16 mouse cellular contexts compared by ENCODE assay signal in genomic region chr7:112482572-112482971, GRCm38 (mm10). TPM values are rescaled to one million over a fixed set of nuclear protein-coding genes. Genes with fewer than 3 reads are reported as not detected.
DNase-seq lines count a peak whose midpoint lies in the region; ATAC-seq lines count a peak whose summit lies in the region.
"Had no signal": no experiment of that assay in that cellular context is flagged by ENCODE, and none has a peak within 500 bp of the region (broad histone marks: within the 10 kb centered on the region; RNA-seq: fewer than 3 reads in every experiment).

No protein-coding gene starts in this region.

- no peak overlapping the region for H3K4me3 ChIP-seq in forebrain, embryonic 12.5 days (replicated peaks)
- no peak overlapping the region for H3K4me3 ChIP-seq in forebrain, embryonic 16.5 days (replicated peaks; ENCODE audit: low read length)
- no peak overlapping the region for H3K4me3 ChIP-seq in midbrain, embryonic 10.5 days
- no peak overlapping the region for H3K4me3 ChIP-seq in midbrain, embryonic 14.5 days (replicated peaks; ENCODE audit: low read depth, low read length)
- H3K4me3 ChIP-seq in embryonic facial prominence, embryonic 12.5 days: no peak overlapping the region
- H3K4me3 ChIP-seq: intestine, embryonic 15.5 days; limb, embryonic 15.5 days had no signal

- intact Hi-C loops in left cerebral cortex, postnatal 4 days (cut with DNase I): no loop called here

- peaks cover 24% of the 10 kb centered on the region for H3K4me1 ChIP-seq in forebrain, embryonic 12.5 days
- peaks cover 9% of the 10 kb centered on the region for H3K4me1 ChIP-seq in forebrain, embryonic 16.5 days (replicated peaks; ENCODE audit: control insufficient read depth, insufficient read depth, low read length)
- peaks cover 32% of the 10 kb centered on the region for H3K4me1 ChIP-seq in midbrain, embryonic 10.5 days
- H3K4me1 ChIP-seq in midbrain, embryonic 14.5 days (ENCODE audit: control insufficient read depth, insufficient read depth, low read length): peaks cover 8% of the 10 kb centered on the region; the same call in 1 of the 2 replicates
- H3K4me1 ChIP-seq in embryonic facial prominence, embryonic 12.5 days: peaks cover 42% of the 10 kb centered on the region

- H3K4me2 ChIP-seq in forebrain, embryonic 12.5 days: no peak overlapping the region
- no peak overlapping the region for H3K4me2 ChIP-seq in forebrain, embryonic 16.5 days (ENCODE audit: low read length)
- H3K4me2 ChIP-seq in midbrain, embryonic 14.5 days (ENCODE audit: low read length): no peak overlapping the region
- no peak overlapping the region for H3K4me2 ChIP-seq in embryonic facial prominence, embryonic 12.5 days (replicated peaks)
- H3K4me2 ChIP-seq: intestine, embryonic 15.5 days; limb, embryonic 15.5 days had no signal

- H3K27me3 ChIP-seq in forebrain, embryonic 12.5 days: no peaks in the 10 kb centered on the region
- H3K27me3 ChIP-seq in forebrain, embryonic 16.5 days (replicated peaks; ENCODE audit: control insufficient read depth, insufficient read depth, low read length): no peaks in the 10 kb centered on the region
- no peaks in the 10 kb centered on the region for H3K27me3 ChIP-seq in midbrain, embryonic 10.5 days (ENCODE audit: low read depth, poor library complexity, severe bottlenecking)
- H3K27me3 ChIP-seq in midbrain, embryonic 14.5 days (ENCODE audit: control insufficient read depth, insufficient read depth, low read length): no peaks in the 10 kb centered on the region
- no peaks in the 10 kb centered on the region for H3K27me3 ChIP-seq in embryonic facial prominence, embryonic 12.5 days
- H3K27me3 ChIP-seq: intestine, embryonic 15.5 days; limb, embryonic 15.5 days had no signal

- WGBS in forebrain, embryonic 12.5 days: 88% methylated on average over 7 of the region's 7 CpGs
- WGBS in forebrain, embryonic 16.5 days: 87% methylated on average over 7 of the region's 7 CpGs
- 94% methylated on average over 7 of the region's 7 CpGs for WGBS in midbrain, embryonic 10.5 days
- WGBS in midbrain, embryonic 14.5 days: 92% methylated on average over 7 of the region's 7 CpGs
- 88% methylated on average over 7 of the region's 7 CpGs for WGBS in embryonic facial prominence, embryonic 12.5 days

- peak overlapping the region; percentile 67; the same call in 1 of the 2 replicates for H3K27ac ChIP-seq in forebrain, embryonic 12.5 days
- H3K27ac ChIP-seq in forebrain, embryonic 16.5 days (ENCODE audit: low read length): no peak overlapping the region
- H3K27ac ChIP-seq in midbrain, embryonic 10.5 days (replicated peaks): peak overlapping the region; percentile 74
- no peak overlapping the region for H3K27ac ChIP-seq in midbrain, embryonic 14.5 days (replicated peaks; ENCODE audit: low read depth, low read length)
- H3K27ac ChIP-seq in embryonic facial prominence, embryonic 12.5 days: 0 out of 2 replicates have a peak overlapping the region, but pooled peaks have one; percentile 46
- H3K27ac ChIP-seq: intestine, embryonic 15.5 days; kidney, postnatal 0 days; limb, embryonic 15.5 days; macrophage had no signal

- no peak overlapping the region for H3K9ac ChIP-seq in forebrain, embryonic 12.5 days
- no peak overlapping the region for H3K9ac ChIP-seq in forebrain, embryonic 16.5 days (replicated peaks; ENCODE audit: low read depth, low read length)
- no peak overlapping the region for H3K9ac ChIP-seq in midbrain, embryonic 14.5 days (replicated peaks; ENCODE audit: low read length)
- H3K9ac ChIP-seq in embryonic facial prominence, embryonic 12.5 days: no peak overlapping the region
- H3K9ac ChIP-seq: intestine, embryonic 15.5 days; limb, embryonic 15.5 days had no signal

- H3K36me3 ChIP-seq in forebrain, embryonic 12.5 days (replicated peaks): no peaks in the 10 kb centered on the region
- no peaks in the 10 kb centered on the region for H3K36me3 ChIP-seq in forebrain, embryonic 16.5 days (ENCODE audit: control insufficient read depth, insufficient read depth)
- H3K36me3 ChIP-seq in midbrain, embryonic 10.5 days: no peaks in the 10 kb centered on the region
- H3K36me3 ChIP-seq in midbrain, embryonic 14.5 days (ENCODE audit: control insufficient read depth, insufficient read depth, low read length): no peaks in the 10 kb centered on the region
- H3K36me3 ChIP-seq in embryonic facial prominence, embryonic 12.5 days: no peaks in the 10 kb centered on the region
- H3K36me3 ChIP-seq: intestine, embryonic 15.5 days; limb, embryonic 15.5 days had no signal

- DNase-seq in midbrain, embryonic 10.5 days (ENCODE audit: low spot score): no peak
- no peak for DNase-seq in midbrain, embryonic 14.5 days
- DNase-seq in MN1 (ENCODE audit: low spot score): no peak
- DNase-seq in left cerebral cortex, postnatal 4 days: no peak
- DNase-seq: heart, postnatal 36 days; lung, adult 18-20 months; thymus, postnatal 36 days had no signal

- no peaks in the 10 kb centered on the region for H3K9me3 ChIP-seq in forebrain, embryonic 12.5 days
- no peaks in the 10 kb centered on the region for H3K9me3 ChIP-seq in forebrain, embryonic 16.5 days (ENCODE audit: control insufficient read depth, low read length)
- H3K9me3 ChIP-seq in midbrain, embryonic 10.5 days (replicated peaks): no peaks in the 10 kb centered on the region
- no peaks in the 10 kb centered on the region for H3K9me3 ChIP-seq in midbrain, embryonic 14.5 days (ENCODE audit: control insufficient read depth, low read length)
- no peaks in the 10 kb centered on the region for H3K9me3 ChIP-seq in embryonic facial prominence, embryonic 12.5 days
- H3K9me3 ChIP-seq: intestine, embryonic 15.5 days; limb, embryonic 15.5 days had no signal

- no peak for ATAC-seq in forebrain, embryonic 12.5 days (ENCODE audit: low FRiP score)
- ATAC-seq in forebrain, embryonic 16.5 days: no peak
- no peak for ATAC-seq in midbrain, embryonic 14.5 days (ENCODE audit: low FRiP score, low TSS enrichment)
- no peak for ATAC-seq in embryonic facial prominence, embryonic 12.5 days (ENCODE audit: insufficient number of reproducible peaks, insufficient read depth, low FRiP score, low TSS enrichment)
- ATAC-seq: intestine, embryonic 15.5 days; midbrain, embryonic 16.5 days had no signal

RNA-seq across cellular contexts. Expression of gene Parva, which starts 55.3 kb away (rescaled TPM):
- polyA plus RNA-seq in forebrain, embryonic 12.5 days (2016; fragmentation: Nextera tagmentation; extraction: Ambion mirVana): 51.9 and 54.6 TPM in 2 replicates
- 21.1 and 27.1 TPM in 2 replicates for polyA plus RNA-seq in forebrain, embryonic 16.5 days (2015; fragmentation: Nextera tagmentation; extraction: Ambion mirVana)
- polyA plus RNA-seq in midbrain, embryonic 10.5 days (2016; fragmentation: Nextera tagmentation; extraction: Ambion mirVana): 50.9 and 55.6 TPM in 2 replicates
- 16.5 and 24.6 TPM in 2 replicates for polyA plus RNA-seq in midbrain, embryonic 14.5 days (2014; fragmentation: Nextera tagmentation; extraction: Ambion mirVana)
- 98.4 and 112 TPM in 2 replicates for polyA plus RNA-seq in embryonic facial prominence, embryonic 12.5 days (2016; fragmentation: Nextera tagmentation; extraction: Ambion mirVana)
- total RNA-seq in left cerebral cortex, postnatal 4 days (2021): 10 to 100 TPM; 25.6 to 26.8 TPM
- total RNA-seq: granulocyte monocyte progenitor cell, adult 5-6 weeks had no signal

Comparison
In these comparisons a context has a peak if more than half of its experiments do, and no peak if none do; other contexts are left out.
1. H3K27ac ChIP-seq: peak in forebrain, embryonic 12.5 days (single experiment), midbrain, embryonic 10.5 days (single experiment) and embryonic facial prominence, embryonic 12.5 days (single experiment); none in forebrain, embryonic 16.5 days (single experiment) and midbrain, embryonic 14.5 days (single experiment).